Mouse (Mus musculus) kidney, adult 2 months (tissue): ENCODE measurements around the gene Dnm1. TPM values are rescaled to one million over a fixed set of nuclear protein-coding genes. Genes with fewer than 3 reads are reported as not detected.
A peak's percentile ranks its signal among the peaks of the same experiment; 100 is the strongest.

Experiments
- DNase-seq: peaks from one replicate; pipeline ENCODE4 v3.0.0; 2021
- H3K27ac ChIP-seq: fragments of 200-500 bp; 2 replicates; pipeline ENCODE4 v1.5.1; 2012; ENCODE audit warnings: low read depth, low read length, control low read depth, inconsistent platforms; ENCODE audit not compliant: insufficient read depth
- H3K27me3 ChIP-seq: fragments of 200-500 bp; replicated peaks from 2 replicates; pipeline ENCODE4 v1.6.1; 2012; ENCODE audit warnings: mild to moderate bottlenecking, moderate library complexity, low read length, inconsistent platforms; ENCODE audit not compliant: control insufficient read depth, insufficient read depth
- H3K36me3 ChIP-seq: fragments of 200-500 bp; 2 replicates; pipeline ENCODE4 v1.6.1; 2012; ENCODE audit warnings: mild to moderate bottlenecking, moderate library complexity, low read length, inconsistent platforms; ENCODE audit not compliant: control insufficient read depth, insufficient read depth
- H3K4me1 ChIP-seq: fragments of 200-500 bp; 2 replicates; pipeline ENCODE4 v1.6.1; 2011; ENCODE audit warnings: low read length; ENCODE audit not compliant: control insufficient read depth, insufficient read depth
- H3K4me3 ChIP-seq: fragments of 200-500 bp; 2 replicates; pipeline ENCODE4 v1.5.1; 2011; ENCODE audit warnings: mild to moderate bottlenecking, low read depth, low read length, control low read depth; ENCODE audit not compliant: insufficient read depth
- CTCF ChIP-seq: fragments of 200-500 bp; conservative IDR thresholded peaks from 2 replicates; pipeline ENCODE4 v1.5.1; 2011; ENCODE audit warnings: low read depth, mild to moderate bottlenecking, control low read depth, low read length, moderate library complexity, mixed read lengths; ENCODE audit not compliant: insufficient read depth, insufficient read length
- POLR2A ChIP-seq: fragments of 200-500 bp; IDR thresholded peaks from one replicate; pipeline ENCODE4 v1.6.1; 2011; ENCODE audit warnings: low read depth, low read length, control low read depth
- WGBS: fragments of 180-500 bp; shearing (Covaris S2); methylation state at CpG from one replicate; pipeline ENCODE4 v1.1.7; 2018; 5-methylcytosine and 5-hydroxymethylcytosine counted together
- polyA plus RNA-seq: library from polyadenylated mRNA; depleted of rRNA; stranded (reverse); fragments of >200 nt; gene quantifications from 2 replicates; pipeline ENCODE4 v1.2.3, GENCODE M21; 2012

The Dnm1 gene
- polyA plus RNA-seq, 1 experiment = 8.3 TPM

GRCm38 (mm10) chr2:32332159-32332558, 21.0 kb downstream of the Dnm1 start:
- no peak for DNase-seq
- Histone ChIP-seq H3K36me3 (no peaks in the 10 kb centered on the region), H3K27ac (no peak overlapping the region), H3K4me1 (no peaks in the 10 kb centered on the region), H3K27me3 (no peaks in the 10 kb centered on the region), H3K4me3 (no peak overlapping the region)
- no peak for TF ChIP-seq CTCF
- TF ChIP-seq POLR2A = no peak
- WGBS = 89% methylated on average over 5 of the region's 5 CpGs

GRCm38 (mm10) chr2:32329531-32329930, 23.6 kb downstream of the Dnm1 start:
- DNase-seq = no peak
- no peaks in the 10 kb centered on the region for H3K27me3 ChIP-seq
- no peak overlapping the region for H3K27ac ChIP-seq
- no peak overlapping the region for H3K4me3 ChIP-seq
- no peaks in the 10 kb centered on the region for H3K36me3 ChIP-seq
- TF ChIP-seq POLR2A (no peak), CTCF (no peak)
- H3K4me1 ChIP-seq = no peaks in the 10 kb centered on the region
- whole genome bisulfite sequencing = 65% methylated on average over 6 of the region's 6 CpGs

GRCm38 (mm10) chr2:32328911-32329460, 24.2 kb downstream of the Dnm1 start:
- Histone ChIP-seq H3K27ac (no peak overlapping the region), H3K4me3 (no peak overlapping the region), H3K27me3 (no peaks in the 10 kb centered on the region), H3K4me1 (no peaks in the 10 kb centered on the region), H3K36me3 (no peaks in the 10 kb centered on the region)
- no peak for TF ChIP-seq CTCF
- 42% methylated on average over 13 of the region's 13 CpGs for WGBS
- no peak for DNase-seq

GRCm38 (mm10) chr2:32327200-32327599, 25.9 kb downstream of the Dnm1 start:
- 81% methylated on average over 4 of the region's 4 CpGs for WGBS
- no peaks in the 10 kb centered on the region for H3K27me3 ChIP-seq
- no peak overlapping the region for H3K27ac ChIP-seq
- H3K36me3 ChIP-seq = no peaks in the 10 kb centered on the region
- no peak for DNase-seq
- TF ChIP-seq POLR2A (no peak), CTCF (no peak)
- H3K4me3 ChIP-seq = no peak overlapping the region
- H3K4me1 ChIP-seq = no peaks in the 10 kb centered on the region

GRCm38 (mm10) chr2:32325342-32325741, 27.8 kb downstream of the Dnm1 start:
- Histone ChIP-seq H3K4me3 (no peak overlapping the region), H3K27me3 (no peaks in the 10 kb centered on the region), H3K36me3 (no peaks in the 10 kb centered on the region), H3K27ac (no peak overlapping the region), H3K4me1 (no peaks in the 10 kb centered on the region)
- peak; percentile 13 for DNase-seq
- WGBS = 41% methylated on average over 7 of the region's 7 CpGs
- TF ChIP-seq CTCF (no peak), POLR2A (no peak)

- H3K36me3 ChIP-seq = no peaks in the 10 kb centered on the region
- H3K27ac ChIP-seq = no peak overlapping the region
- H3K4me3 ChIP-seq = no peak overlapping the region
- H3K4me1 ChIP-seq = no peaks in the 10 kb centered on the region
- 73% methylated on average over 4 of the region's 4 CpGs for WGBS
- no peaks in the 10 kb centered on the region for H3K27me3 ChIP-seq
- DNase-seq = no peak
- TF ChIP-seq POLR2A (no peak), CTCF (no peak)
These were observed 28.8 kb downstream of the Dnm1 start for GRCm38 (mm10) chr2:32324322-32324721.

GRCm38 (mm10) chr2:32322754-32323741, 30.1 kb downstream of the Dnm1 start:
- no peak for DNase-seq
- Histone ChIP-seq H3K4me3 (no peak overlapping the region), H3K27ac (no peak overlapping the region), H3K4me1 (no peaks in the 10 kb centered on the region), H3K36me3 (no peaks in the 10 kb centered on the region), H3K27me3 (no peaks in the 10 kb centered on the region)
- 84% methylated on average over 7 of the region's 7 CpGs for WGBS
- TF ChIP-seq POLR2A (no peak), CTCF (no peak)
